27 mouse cellular contexts compared by ENCODE assay signal in genomic region chr2:103153261-103153660, GRCm38 (mm10).
"Had no signal": no experiment of that assay in that cellular context is flagged by ENCODE, and none has a peak within 500 bp of the region (broad histone marks: within the 10 kb centered on the region; RNA-seq: fewer than 3 reads in every experiment).

No protein-coding gene starts in this region.

- DNase-seq: gastrocnemius, adult 2 months; gastrocnemius, postnatal 10 days; gastrocnemius, postnatal 25 days; heart, adult 11 months; heart, adult 2 months; heart, postnatal 14 days; heart, postnatal 36 days; kidney, adult 11 months; kidney, adult 2 months; kidney, adult 9 months; kidney, postnatal 25 days; kidney, postnatal 4 days; left cerebral cortex, postnatal 4 days had no signal

- H3K36me3 ChIP-seq: heart, embryonic 13.5 days; heart, embryonic 15.5 days; hindbrain, embryonic 13.5 days; hindbrain, embryonic 15.5 days; kidney, embryonic 15.5 days; limb, embryonic 13.5 days; limb, embryonic 15.5 days; liver, embryonic 12.5 days had no signal

- H3K4me1 ChIP-seq: heart, embryonic 13.5 days; heart, embryonic 15.5 days; hindbrain, embryonic 13.5 days; hindbrain, embryonic 15.5 days; limb, embryonic 13.5 days; limb, embryonic 15.5 days; liver, embryonic 12.5 days had no signal

- H3K9ac ChIP-seq: heart, embryonic 13.5 days; heart, embryonic 15.5 days; hindbrain, embryonic 13.5 days; hindbrain, embryonic 15.5 days; kidney, embryonic 15.5 days; limb, embryonic 13.5 days; limb, embryonic 15.5 days; liver, embryonic 12.5 days had no signal

- ATAC-seq: hindbrain, postnatal 0 days; intestine, embryonic 16.5 days; liver, embryonic 12.5 days had no signal

- H3K27me3 ChIP-seq: heart, embryonic 13.5 days; heart, embryonic 15.5 days; hindbrain, embryonic 13.5 days; hindbrain, embryonic 15.5 days; kidney, embryonic 15.5 days; limb, embryonic 13.5 days; limb, embryonic 15.5 days; liver, embryonic 12.5 days had no signal

- H3K4me3 ChIP-seq: gastrocnemius, adult 2 months; heart, adult 2 months; heart, embryonic 13.5 days; heart, embryonic 15.5 days; hindbrain, embryonic 13.5 days; hindbrain, embryonic 15.5 days; kidney, embryonic 15.5 days; layer of hippocampus, adult 2 months; left cerebral cortex, adult 2 months; limb, embryonic 13.5 days; limb, embryonic 15.5 days; liver, embryonic 12.5 days had no signal

- H3K27ac ChIP-seq: gastrocnemius, adult 2 months; heart, adult 2 months; heart, embryonic 13.5 days; heart, embryonic 15.5 days; hindbrain, embryonic 13.5 days; hindbrain, embryonic 15.5 days; hindbrain, postnatal 0 days; kidney, embryonic 15.5 days; kidney, postnatal 0 days; layer of hippocampus, adult 2 months; left cerebral cortex, adult 2 months; limb, embryonic 13.5 days; limb, embryonic 15.5 days; liver, embryonic 12.5 days had no signal

- H3K4me2 ChIP-seq: heart, embryonic 11.5 days; heart, embryonic 13.5 days; heart, embryonic 15.5 days; hindbrain, embryonic 13.5 days; hindbrain, embryonic 15.5 days; kidney, embryonic 15.5 days; limb, embryonic 13.5 days; limb, embryonic 15.5 days; liver, embryonic 12.5 days had no signal

- H3K9me3 ChIP-seq: heart, embryonic 13.5 days; heart, embryonic 15.5 days; hindbrain, embryonic 13.5 days; hindbrain, embryonic 15.5 days; kidney, embryonic 15.5 days; limb, embryonic 13.5 days; limb, embryonic 15.5 days; liver, embryonic 12.5 days had no signal
